14 mouse cellular contexts compared by ENCODE assay signal in the genomic region with DNA sequence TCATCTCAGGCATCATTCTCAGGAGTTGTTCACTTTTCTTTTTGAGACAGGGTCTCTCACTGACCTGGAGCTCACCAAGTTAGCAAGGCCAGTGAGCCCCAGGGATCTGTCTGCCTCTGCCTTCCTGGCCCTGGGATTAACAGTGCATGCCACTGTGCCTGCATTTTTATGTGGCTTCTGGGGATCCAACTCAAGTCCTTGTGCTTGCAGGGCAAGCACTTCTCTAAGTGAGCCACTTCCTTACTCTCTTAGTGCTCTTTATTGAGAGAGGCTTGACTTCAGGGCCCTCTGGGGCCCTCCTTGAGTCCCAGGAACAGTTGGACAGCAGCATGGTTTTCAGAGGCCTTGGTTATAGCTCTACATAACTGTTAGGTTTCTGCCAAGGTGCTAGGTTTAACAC. TPM values are rescaled to one million over a fixed set of nuclear protein-coding genes. Genes with fewer than 3 reads are reported as not detected.
DNase-seq lines count a peak whose midpoint lies in the region; ATAC-seq and TF ChIP-seq lines count a peak whose summit lies in the region.
"Had no signal": no experiment of that assay in that cellular context is flagged by ENCODE, and none has a peak within 500 bp of the region (broad histone marks: within the 10 kb centered on the region; RNA-seq: fewer than 3 reads in every experiment).

No protein-coding gene starts in this region.

- H3K36me3 ChIP-seq in lung, embryonic 15.5 days = no peaks in the 10 kb centered on the region
- H3K36me3 ChIP-seq in macrophage (ENCODE audit: inconsistent target) = no peaks in the 10 kb centered on the region
- H3K36me3 ChIP-seq: embryonic facial prominence, embryonic 13.5 days; heart, embryonic 15.5 days; hindbrain, embryonic 15.5 days had no signal

- ATAC-seq in lung, embryonic 15.5 days (ENCODE audit: borderline replicate concordance, extremely low read depth, low FRiP score, low TSS enrichment) = no peak
- ATAC-seq: forebrain, embryonic 13.5 days had no signal

- no peak for TF ChIP-seq CTCF in bone marrow, adult 2 months (IDR thresholded peaks at IDR 0.05; ENCODE audit: control insufficient read depth, insufficient read depth, low read length)

- 0 out of 2 replicates have a peak, but pooled peaks cover 3% of the 10 kb centered on the region for H3K4me1 ChIP-seq in lung, embryonic 15.5 days
- peaks cover 6% of the 10 kb centered on the region for H3K4me1 ChIP-seq in bone marrow, adult 2 months (ENCODE audit: control insufficient read depth, insufficient read depth, low read length)
- H3K4me1 ChIP-seq: forebrain, embryonic 13.5 days; hindbrain, embryonic 15.5 days had no signal

- H3K9ac ChIP-seq in lung, embryonic 15.5 days = no peak overlapping the region
- H3K9ac ChIP-seq: embryonic facial prominence, embryonic 13.5 days; forebrain, embryonic 13.5 days; heart, embryonic 15.5 days; hindbrain, embryonic 15.5 days had no signal

- H3K27ac ChIP-seq in lung, embryonic 15.5 days = peak overlapping the region; percentile 36
- H3K27ac ChIP-seq in bone marrow, adult 2 months (ENCODE audit: control insufficient read depth, insufficient read depth, low read depth, low read length, poor library complexity) = peak overlapping the region; percentile 74
- peak overlapping the region; percentile 82 for H3K27ac ChIP-seq in macrophage
- H3K27ac ChIP-seq: embryonic facial prominence, embryonic 13.5 days; forebrain, embryonic 13.5 days; gastrocnemius, adult 2 months; heart, embryonic 15.5 days; hindbrain, embryonic 15.5 days had no signal

- intact Hi-C loops in heart, postnatal 14 days (cut with DNase I) = no loop called here

- no peak for TF ChIP-seq POLR2A in bone marrow, adult 2 months (IDR thresholded peaks at IDR 0.05; ENCODE audit: borderline replicate concordance, control insufficient read depth, low read depth, low read length)

- H3K9me3 ChIP-seq in lung, embryonic 15.5 days = no peaks in the 10 kb centered on the region
- H3K9me3 ChIP-seq: embryonic facial prominence, embryonic 13.5 days; forebrain, embryonic 13.5 days; heart, embryonic 15.5 days; hindbrain, embryonic 15.5 days had no signal

- DNase-seq in heart, adult 11 months = peak; percentile 62
- DNase-seq in heart, postnatal 14 days = no peak
- no peak for DNase-seq in lung, postnatal 36 days
- DNase-seq in gastrocnemius, postnatal 25 days = no peak
- DNase-seq: gastrocnemius, adult 2 months; gastrocnemius, postnatal 36 days had no signal

- H3K4me3 ChIP-seq in lung, embryonic 15.5 days = no peak overlapping the region
- no peak overlapping the region for H3K4me3 ChIP-seq in bone marrow, adult 2 months (replicated peaks; ENCODE audit: control insufficient read depth, low read depth, low read length)
- H3K4me3 ChIP-seq in macrophage (ENCODE audit: inconsistent target) = no peak overlapping the region
- H3K4me3 ChIP-seq: embryonic facial prominence, embryonic 13.5 days; forebrain, embryonic 13.5 days; gastrocnemius, adult 2 months; heart, embryonic 15.5 days; hindbrain, embryonic 15.5 days had no signal

- no peak overlapping the region for H3K4me2 ChIP-seq in lung, embryonic 15.5 days
- H3K4me2 ChIP-seq: embryonic facial prominence, embryonic 13.5 days; forebrain, embryonic 13.5 days; heart, embryonic 11.5 days; heart, embryonic 15.5 days; hindbrain, embryonic 15.5 days had no signal

- no peaks in the 10 kb centered on the region for H3K79me2 ChIP-seq in macrophage (ENCODE audit: inconsistent target)

- no peaks in the 10 kb centered on the region for H3K27me3 ChIP-seq in lung, embryonic 15.5 days
- H3K27me3 ChIP-seq: embryonic facial prominence, embryonic 13.5 days; forebrain, embryonic 13.5 days; heart, embryonic 15.5 days; hindbrain, embryonic 15.5 days had no signal

RNA-seq across cellular contexts. Expression of gene P4ha2, which starts 56.6 kb away (rescaled TPM):
- total RNA-seq in heart, postnatal 14 days (2021) = 10 to 100 TPM; 43.3 to 46.4 TPM
- 37.7 and 38.4 TPM in 2 replicates for polyA plus RNA-seq in lung, embryonic 15.5 days (2015; fragmentation: Nextera tagmentation; extraction: Ambion mirVana)
- 5.1 and 9.4 TPM in 2 replicates for polyA plus RNA-seq in bone marrow, adult 2 months (2011; ENCODE audit: insufficient read depth, insufficient read length, low replicate concordance, missing spikeins)
- 10 to 100 TPM in 12 of 26 experiments, 1 to 10 TPM in 14; 1.3 to 33.9 (median 9.6) TPM for total RNA-seq in macrophage (2018; cell fraction: chromatin; rRNA removed)
- total RNA-seq in macrophage (2018; cell fraction: cytosol; rRNA removed) = 10 to 100 TPM in 2 of 26 experiments, 1 to 10 TPM in 24; 2.6 to 10.9 (median 5.4) TPM
- 10 to 100 TPM in 10 of 26 experiments, 1 to 10 TPM in 16; 4.3 to 32.0 (median 8.7) TPM for total RNA-seq in macrophage (2018; cell fraction: nucleus; rRNA removed)
- polyA plus RNA-seq in macrophage (2018) = 8.3 to 15.6 TPM (median 11.6 TPM) in 3 replicates
- total RNA-seq in gastrocnemius, postnatal 25 days (2021) = 10 to 100 TPM; 25.6 to 32.3 TPM
